Mouse (Mus musculus): ENCODE results near the gene Dtx4.

The Dtx4 gene

DNA sequence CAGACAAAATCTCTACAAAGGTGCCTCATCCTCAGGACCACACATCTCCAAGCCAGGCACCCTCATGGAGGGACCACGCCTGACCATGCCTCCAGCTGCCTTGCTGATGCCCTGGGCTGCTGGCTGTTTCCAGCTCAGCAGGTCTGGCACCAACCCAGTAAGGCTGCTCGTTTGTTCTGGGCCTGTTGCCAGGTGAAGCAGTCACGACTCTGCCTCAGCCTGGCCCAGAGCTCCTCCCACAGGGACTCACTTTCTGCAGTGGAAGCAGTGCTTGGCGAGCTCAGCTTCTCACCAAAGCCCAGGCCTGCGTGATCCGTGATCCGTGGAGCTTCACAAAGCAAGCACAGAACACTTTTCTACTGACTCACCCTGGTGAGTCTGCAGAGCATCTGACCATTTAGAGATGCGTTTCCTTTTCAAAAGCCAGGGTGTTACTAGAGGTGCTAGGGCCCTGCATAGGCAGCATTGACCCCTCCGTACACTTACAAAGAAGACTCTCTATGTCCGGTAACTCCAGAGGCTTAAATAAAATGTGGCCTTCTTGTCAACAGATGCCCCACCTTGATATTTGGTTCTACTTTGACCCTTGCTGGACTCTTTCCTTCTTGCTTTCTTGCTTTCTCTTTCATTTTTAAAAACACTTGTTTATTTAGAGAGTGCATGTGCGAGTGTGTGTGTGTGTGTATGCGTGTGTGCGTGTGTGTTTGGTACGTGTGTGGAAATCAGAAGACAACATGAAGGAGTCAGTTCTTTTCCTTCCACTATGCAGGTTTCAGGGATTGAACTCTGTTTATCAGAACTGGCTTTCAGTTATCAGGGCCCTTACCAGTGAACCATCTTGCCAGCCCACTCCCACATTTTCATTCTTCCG is 25.6 kb downstream of the Dtx4 start:
- in situ Hi-C loops (cut with MboI; ENCODE audit: low pct_unique_long_range_greater_than_20kb in 1 of 2, low sequenced_read_pairs in 2 of 2, unreplicated experiment in 1 of 2) = no loop called here

DNA sequence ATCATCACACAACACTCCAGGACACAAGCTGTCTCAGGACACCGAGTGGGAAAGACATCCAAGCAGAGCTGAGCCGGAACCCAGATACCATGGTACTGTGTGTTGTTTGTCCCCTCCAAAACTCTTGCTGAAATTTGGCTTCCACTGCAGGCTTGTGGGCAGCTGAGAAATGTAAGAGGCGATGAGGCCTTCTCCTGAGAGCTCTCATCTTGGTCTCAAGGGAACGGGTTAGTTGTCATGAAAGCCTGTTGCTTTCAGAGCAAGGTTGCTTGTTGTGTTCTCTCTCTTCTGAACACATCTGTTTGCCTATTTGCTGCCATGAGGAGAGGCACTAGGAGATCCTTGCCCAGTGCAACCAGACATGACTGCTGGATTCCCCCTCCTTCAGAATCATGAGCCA is 27.3 kb downstream of the Dtx4 start:
- in situ Hi-C loops (cut with MboI; ENCODE audit: low pct_unique_long_range_greater_than_20kb in 1 of 2, low sequenced_read_pairs in 2 of 2, unreplicated experiment in 1 of 2) = no loop called here

DNA sequence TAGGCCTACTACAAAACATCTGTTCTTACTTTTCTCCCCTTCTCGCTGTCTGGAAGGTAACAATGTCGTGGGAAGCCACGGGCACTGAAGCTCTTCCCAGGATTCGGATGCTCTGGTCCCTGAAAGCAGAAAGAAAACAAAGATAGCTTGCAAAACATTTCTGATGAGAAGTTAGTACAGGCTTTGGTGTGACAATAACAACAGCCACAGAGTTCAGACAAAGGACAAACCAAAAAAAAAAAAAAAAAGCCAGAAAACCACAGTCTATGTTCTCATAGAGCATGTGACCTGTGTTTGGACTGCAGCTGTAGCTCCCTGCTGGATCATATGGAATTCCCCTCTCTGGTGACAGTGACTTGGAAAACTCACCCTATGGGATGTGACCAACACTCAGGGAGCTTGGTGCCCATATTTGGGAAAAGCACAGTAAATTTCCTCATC is 28.0 kb downstream of the Dtx4 start:
- in situ Hi-C loops (cut with MboI; ENCODE audit: low pct_unique_long_range_greater_than_20kb in 1 of 2, low sequenced_read_pairs in 2 of 2, unreplicated experiment in 1 of 2) = no loop called here

DNA sequence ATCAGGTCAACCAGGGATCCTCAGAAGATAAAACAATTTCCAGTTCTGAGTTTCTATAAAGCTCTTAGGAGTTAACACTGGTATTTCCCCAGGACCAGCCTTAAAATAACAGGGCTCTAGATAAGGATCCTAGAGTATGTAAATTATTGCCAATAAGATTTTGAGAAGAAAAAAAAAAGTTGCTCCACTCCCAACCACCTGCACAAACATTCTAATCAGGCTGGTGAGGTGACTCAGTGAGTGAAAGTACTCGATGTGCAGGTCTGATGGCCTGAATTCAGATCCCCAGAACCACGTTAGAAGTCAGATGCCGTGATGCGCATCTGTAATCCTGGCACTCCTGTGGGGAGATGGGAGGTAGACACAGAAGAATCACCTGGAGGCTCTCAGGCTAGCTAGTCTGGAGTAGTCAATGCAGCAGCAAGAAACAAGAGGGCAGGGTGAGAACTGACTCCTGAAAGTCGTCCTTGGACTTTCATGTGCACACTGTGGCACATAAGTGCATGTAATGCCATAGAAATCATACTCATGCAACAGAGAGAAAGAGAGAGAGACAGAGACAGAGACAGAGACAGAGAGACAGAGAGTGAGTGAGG is 28.8 kb downstream of the Dtx4 start:
- in situ Hi-C loops (cut with MboI; ENCODE audit: low pct_unique_long_range_greater_than_20kb in 1 of 2, low sequenced_read_pairs in 2 of 2, unreplicated experiment in 1 of 2) = no loop called here

DNA sequence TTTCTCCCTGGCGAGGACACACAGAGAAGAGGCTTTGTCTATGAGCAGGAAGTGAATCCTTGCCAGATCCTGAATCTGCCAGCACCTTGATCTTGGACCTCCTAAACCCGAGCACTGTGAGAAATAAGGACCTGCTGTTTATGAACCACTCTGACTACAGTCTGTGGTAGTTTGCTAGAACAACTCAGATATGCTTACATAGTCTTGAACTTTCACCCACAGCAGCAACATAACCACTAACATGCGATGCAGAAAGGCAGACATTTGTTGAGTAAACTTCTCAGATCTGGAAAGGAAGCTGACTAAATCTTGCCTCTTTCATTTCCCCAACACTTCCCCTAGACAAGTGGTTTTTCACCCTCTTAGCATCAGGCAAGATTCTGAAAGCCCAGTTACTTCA is 29.4 kb downstream of the Dtx4 start:
- in situ Hi-C loops (cut with MboI; ENCODE audit: low pct_unique_long_range_greater_than_20kb in 1 of 2, low sequenced_read_pairs in 2 of 2, unreplicated experiment in 1 of 2) = no loop called here

DNA sequence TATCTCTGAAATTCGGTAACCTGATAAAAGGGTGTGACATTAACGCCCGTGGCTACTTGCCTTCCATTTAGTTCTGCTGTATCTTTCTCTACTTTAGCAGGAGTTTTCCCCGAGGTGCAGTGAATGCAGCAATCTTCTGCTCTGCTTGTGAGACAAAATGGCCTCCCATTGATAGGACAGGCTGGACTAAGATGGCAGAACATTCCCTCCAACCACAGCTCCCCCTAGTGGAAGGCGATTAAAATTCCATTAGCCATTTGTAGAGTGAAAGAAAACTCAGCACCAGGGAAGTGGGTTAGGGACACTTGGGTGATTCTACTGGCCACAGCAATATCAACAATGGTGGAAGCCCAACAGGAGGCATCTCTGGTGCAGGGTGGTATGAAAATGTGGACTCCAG is 33.8 kb downstream of the Dtx4 start:
- in situ Hi-C loops (cut with MboI; ENCODE audit: low pct_unique_long_range_greater_than_20kb in 1 of 2, low sequenced_read_pairs in 2 of 2, unreplicated experiment in 1 of 2) = no loop called here

DNA sequence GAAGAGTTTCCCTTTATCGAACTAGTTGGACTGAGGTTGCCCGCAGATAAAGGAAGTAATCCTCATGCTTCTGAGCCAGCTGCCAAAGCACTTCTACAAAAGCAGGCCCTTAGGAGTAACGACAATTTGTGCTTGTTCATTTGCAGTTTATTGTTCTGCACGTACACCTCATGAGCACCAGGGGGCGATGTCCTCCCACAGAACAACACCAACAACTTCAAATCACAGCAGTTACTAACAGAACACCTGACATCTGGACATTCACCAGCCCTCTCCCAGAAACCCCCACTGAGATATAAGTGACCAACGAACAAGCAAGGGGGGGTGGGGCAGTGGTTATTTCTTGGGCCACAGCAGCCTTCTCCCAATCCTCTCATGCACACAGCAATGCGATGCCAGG is 35.0 kb downstream of the Dtx4 start:
- in situ Hi-C loops (cut with MboI; ENCODE audit: low pct_unique_long_range_greater_than_20kb in 1 of 2, low sequenced_read_pairs in 2 of 2, unreplicated experiment in 1 of 2) = no loop called here

DNA sequence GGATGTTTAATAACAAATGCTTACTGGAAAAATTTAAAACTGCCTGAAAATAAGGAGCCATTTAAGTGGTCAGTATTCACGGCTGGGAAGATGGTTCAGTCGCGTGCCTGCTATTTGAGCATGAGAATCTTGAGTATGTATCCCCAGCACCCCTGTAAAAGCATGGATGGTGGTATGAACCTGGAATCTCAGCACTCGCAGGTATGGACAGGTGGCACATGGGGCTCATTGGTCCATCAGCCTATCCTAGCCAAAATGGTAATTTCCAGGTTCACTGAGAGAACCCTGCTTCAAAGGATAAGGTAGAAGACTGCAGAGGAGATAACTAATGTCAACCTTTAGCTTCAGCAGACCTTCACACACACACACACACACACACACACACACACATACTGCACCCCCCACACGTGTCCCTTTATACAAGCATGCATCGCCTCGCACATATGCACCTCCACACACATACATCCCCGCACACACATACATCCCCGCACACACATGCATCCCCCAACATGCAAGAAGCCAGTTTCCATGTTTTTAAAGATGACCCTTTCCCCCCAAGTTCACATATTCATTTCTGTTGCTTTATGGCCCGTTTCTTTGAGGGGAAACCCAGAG is 35.6 kb downstream of the Dtx4 start:
- in situ Hi-C loops (cut with MboI; ENCODE audit: low pct_unique_long_range_greater_than_20kb in 1 of 2, low sequenced_read_pairs in 2 of 2, unreplicated experiment in 1 of 2) = no loop called here

DNA sequence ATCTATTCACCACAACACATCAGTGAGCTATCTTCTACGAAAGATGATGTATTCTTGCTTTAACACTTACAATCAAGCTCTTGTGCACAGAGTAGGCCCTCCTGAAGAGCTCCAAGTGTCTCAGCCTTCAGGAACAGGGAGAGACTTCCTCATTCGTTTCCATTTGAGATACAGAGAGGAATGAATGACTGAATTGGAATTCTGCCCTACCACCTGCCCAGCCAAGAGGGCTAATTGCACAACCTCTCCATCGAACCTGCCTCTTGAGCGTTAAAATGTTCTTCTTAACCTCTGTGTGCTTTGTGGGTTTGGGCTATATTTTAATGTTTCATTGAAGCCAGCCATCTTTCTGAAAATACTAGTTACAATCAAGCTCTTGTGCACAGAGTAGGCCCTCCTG is 36.6 kb downstream of the Dtx4 start:
- in situ Hi-C loops (cut with MboI; ENCODE audit: low pct_unique_long_range_greater_than_20kb in 1 of 2, low sequenced_read_pairs in 2 of 2, unreplicated experiment in 1 of 2) = no loop called here

DNA sequence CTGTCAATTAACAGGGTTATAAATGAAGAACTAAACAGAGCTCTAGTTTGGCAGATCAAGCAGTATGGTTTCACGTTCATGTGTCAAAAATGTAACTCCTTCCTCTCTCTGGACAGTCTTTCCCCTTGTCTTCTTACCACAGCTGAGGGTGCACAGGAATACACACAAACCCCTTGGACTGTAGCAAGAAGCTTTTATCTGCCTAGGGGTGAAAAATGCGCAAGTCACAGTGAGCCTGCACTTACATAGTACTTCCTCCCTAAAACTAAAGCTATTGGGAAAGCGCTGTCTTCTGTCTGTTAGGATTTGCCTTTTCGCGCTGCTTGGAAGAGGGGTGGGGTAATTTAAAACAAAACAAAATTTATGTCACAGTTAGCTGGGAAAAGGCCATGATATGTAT is 37.1 kb downstream of the Dtx4 start:
- in situ Hi-C loops (cut with MboI; ENCODE audit: low pct_unique_long_range_greater_than_20kb in 1 of 2, low sequenced_read_pairs in 2 of 2, unreplicated experiment in 1 of 2) = no loop called here

DNA sequence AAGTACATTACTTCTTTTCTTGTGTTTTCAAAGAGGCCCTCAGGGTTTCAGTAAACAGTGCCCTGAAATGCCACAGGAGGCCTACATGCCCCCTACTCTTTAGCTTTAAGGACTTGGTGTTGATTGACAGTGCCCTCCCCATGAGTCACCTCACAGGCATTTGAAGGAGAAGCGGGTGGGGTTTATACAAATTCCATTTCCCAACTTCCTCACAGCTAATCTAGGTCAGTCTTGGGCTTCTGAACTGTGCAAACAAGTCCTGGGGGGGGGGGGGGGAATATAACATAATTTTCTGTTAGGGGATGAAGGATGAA is 37.6 kb downstream of the Dtx4 start:
- in situ Hi-C loops (cut with MboI; ENCODE audit: low pct_unique_long_range_greater_than_20kb in 1 of 2, low sequenced_read_pairs in 2 of 2, unreplicated experiment in 1 of 2) = no loop called here

DNA sequence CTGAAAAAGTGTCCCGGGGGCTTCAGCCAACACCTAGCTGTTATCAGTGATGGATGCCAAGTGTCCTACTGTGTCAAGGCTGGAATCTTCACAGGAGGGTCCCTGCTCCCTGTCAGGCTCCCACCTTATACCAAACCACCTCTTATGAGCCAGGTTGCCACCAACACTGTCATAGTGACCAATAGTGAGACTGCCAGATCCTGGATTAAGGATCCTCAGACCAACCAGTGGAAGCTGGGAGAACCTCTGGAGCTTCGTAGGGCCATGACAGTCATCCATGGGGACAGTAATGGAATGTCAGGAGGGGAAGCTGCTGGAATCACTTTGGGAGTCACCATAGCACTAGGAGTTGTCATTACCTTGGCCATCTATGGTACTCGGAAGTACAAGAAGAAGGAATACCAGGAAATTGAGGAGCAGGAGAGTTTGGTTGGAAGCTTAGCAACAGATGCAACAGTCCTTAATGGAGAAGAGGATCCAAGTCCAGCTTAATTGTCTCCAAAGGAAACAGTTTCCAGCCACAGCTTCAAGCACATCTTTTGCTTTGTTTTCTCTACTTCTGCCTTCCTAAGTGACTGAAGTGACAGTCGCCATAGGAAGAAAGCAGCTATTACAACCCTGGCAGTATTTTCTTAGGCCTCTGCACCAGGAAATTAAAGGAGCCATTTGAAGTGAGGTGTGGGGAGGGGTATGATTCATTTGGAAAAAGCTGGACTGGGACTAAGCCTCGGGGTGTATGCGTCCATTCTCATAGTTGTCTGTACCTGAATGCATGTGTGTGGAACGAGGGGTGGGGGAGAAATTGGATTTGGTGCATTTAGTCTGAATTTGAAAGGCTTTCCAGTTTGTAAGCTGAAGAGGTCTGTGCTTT is 38.2 kb downstream of the Dtx4 start:
- in situ Hi-C loops (cut with MboI; ENCODE audit: low pct_unique_long_range_greater_than_20kb in 1 of 2, low sequenced_read_pairs in 2 of 2, unreplicated experiment in 1 of 2) = no loop called here

DNA sequence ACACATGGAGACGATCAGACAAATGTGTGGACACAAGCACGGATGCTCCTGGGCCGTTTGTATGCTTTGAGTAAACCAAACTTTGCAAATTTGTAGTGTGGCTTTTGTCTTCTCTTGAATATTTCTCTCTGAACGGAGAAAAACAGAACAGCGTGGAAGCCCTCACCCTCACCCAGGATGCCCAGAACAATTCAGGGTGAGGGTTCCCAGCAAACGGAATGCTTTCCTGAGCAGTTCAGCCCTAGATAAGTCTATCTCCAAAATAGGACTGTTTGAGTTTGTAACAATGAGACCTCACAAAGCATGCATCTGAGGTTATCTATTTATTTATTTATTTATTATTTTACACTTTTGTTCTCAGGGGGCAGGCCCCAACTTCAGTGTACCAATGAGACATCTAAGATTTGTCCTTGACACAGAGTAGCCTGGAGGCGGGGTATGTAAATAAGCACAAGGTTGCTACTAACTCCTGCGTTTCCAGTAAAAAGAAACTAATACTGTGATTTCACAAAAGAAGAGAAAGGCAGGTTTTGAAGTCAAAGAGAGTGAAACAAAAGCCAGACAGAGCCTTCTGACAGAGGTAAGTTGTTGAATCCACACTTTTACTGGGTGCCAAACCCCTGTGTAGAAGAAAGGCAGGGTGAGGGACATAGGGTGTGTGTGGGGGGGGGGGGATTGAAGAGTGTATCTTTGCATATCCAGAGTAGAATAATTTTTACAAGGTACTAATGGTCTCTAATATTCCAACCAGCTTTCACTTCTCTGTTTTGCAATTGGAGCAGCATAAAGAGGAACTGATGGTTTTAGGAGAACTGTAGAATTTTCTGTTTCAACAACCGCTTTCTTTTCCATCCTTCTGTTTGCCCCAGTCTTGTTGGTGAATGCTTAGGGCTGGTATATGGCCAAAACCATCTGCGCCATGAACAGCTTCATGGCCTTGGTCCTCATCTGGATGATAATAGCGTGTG is 40.7 kb downstream of the Dtx4 start, which contains the start of gene Mpeg1:
Mpeg1 (plus strand) TSS at position 498 of the 968 bp plus-strand sequence.
- in situ Hi-C loops (cut with MboI; ENCODE audit: low pct_unique_long_range_greater_than_20kb in 1 of 2, low sequenced_read_pairs in 2 of 2, unreplicated experiment in 1 of 2) = no loop called here

DNA sequence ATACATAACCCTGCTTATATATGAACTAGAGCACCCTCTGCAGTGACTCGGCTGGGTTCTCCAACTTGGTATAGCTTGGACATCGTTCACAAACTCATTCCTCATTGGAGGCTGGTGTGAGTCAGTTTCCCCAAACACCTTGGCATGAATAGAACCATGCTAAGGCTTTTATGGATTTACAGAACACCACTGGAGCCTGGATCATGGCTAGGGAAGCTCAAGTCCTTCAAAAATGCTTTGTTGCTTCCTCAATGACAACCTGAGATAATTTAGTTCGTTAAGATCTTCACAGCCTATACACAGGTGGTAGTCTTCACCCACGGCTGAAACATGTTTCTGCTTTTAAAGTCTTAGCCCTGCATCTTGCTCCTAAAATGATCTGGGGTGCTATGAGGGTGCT is 41.7 kb downstream of the Dtx4 start:
- in situ Hi-C loops (cut with MboI; ENCODE audit: low pct_unique_long_range_greater_than_20kb in 1 of 2, low sequenced_read_pairs in 2 of 2, unreplicated experiment in 1 of 2) = no loop called here

DNA sequence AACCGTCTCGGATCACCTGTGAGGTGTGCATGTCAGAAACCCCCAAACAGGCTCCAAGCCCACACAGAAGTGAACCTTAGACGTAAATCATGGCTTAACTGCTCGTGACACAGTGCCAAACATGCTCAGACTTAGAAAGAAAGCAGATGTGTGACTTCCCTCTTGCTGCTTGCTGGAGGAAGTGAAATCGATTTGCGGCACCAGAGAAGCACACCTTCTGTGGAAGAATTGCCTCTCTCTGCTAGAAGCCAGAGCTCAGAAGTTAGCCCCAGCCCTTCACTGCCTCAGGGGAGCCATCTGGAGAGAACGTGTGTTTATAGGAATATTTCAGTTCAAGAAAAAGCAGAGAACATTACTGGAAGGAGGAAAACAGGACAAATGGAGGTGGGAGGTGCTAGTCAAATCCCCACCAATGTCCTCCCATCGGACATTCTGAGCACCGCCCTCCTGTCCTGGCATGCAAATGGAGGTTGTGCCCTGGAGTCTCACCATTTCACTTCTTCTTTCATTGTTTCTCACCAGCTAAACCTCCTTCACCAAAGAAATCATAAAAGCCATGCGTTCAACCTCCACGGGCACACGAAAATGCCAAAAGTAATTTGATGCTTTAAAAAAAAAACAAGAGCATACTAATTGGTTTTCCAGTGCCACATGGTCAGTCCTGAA is 43.7 kb downstream of the Dtx4 start:
- in situ Hi-C loops (cut with MboI; ENCODE audit: low pct_unique_long_range_greater_than_20kb in 1 of 2, low sequenced_read_pairs in 2 of 2, unreplicated experiment in 1 of 2) = no loop called here

DNA sequence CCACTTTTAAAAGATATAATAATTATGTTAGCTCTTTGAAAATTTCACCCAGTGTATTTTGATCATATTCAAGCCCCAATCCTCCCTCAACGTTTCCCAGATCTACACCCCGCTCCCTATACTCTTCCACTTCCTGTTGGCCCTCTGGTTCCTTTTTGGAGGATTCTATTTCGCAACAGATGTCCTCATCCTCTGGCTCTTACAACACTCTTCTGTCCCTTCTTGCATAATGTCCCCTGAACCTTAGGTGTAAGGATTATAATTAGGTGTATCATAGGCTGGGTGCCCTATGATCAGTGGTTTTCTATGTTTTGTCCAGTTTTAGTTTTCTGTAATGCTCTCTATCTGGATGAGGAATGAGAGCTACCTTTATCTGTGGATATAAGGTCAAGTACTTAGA is 56.2 kb downstream of the Dtx4 start:
- in situ Hi-C loops (cut with MboI; ENCODE audit: low pct_unique_long_range_greater_than_20kb in 1 of 2, low sequenced_read_pairs in 2 of 2, unreplicated experiment in 1 of 2) = no loop called here

DNA sequence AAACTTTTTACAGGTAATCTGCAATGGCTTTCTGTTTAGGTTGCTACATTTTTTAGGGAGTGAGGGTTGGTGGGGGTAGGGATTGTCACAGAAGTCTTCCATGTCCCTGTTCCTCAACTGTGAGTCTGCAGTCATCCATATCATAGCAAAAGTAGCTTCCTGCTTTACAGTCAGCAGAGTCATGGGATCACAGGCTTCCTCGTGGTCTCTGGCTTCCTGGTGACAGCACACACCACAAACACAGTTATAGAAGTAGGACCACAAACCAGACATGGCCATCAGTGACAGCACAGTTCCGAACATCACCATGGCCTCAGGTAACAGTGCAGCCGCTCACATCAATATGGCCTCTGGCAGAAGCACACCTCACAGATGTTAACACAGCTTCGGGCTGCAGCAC is 58.7 kb downstream of the Dtx4 start:
- in situ Hi-C loops (cut with MboI; ENCODE audit: low pct_unique_long_range_greater_than_20kb in 1 of 2, low sequenced_read_pairs in 2 of 2, unreplicated experiment in 1 of 2) = no loop called here
